Mouse (Mus musculus): ENCODE measurements around the gene Arl4a.

The Arl4a gene

DNA sequence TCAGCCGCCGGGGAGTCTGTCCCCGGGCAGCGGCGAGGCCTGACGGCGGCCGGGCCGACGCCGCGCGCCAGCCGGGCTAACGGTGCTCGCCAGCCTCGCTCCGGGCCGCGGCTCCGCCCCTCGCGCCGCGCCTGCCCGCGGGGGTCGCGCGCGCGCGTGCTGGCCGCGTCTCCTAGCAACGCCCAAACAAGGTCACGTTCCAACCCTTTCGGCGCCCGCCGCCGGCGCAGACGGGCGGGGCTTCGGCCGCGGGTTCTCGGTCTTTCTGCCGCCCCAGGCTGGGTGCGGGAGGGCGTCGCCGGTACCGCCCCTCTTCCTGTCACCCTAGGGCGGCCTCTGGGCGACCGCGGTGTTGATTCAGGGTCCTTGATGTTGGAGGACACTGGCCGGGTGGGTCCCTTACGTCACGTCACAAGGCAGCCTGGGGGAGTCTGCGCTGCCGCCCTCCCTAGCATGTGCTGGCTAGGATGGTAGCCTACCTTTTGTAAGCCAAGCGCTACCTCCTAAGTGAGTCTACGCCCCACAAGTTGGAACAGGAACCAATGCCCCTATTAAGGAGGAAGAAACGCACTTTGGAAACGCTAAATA lies at the start of gene Arl4a:
Gene Arl4a, minus strand, starts transcription at position 150 of the 588 bp plus-strand sequence.
- in situ Hi-C loops (cut with MboI, MseI): no loop called here

DNA sequence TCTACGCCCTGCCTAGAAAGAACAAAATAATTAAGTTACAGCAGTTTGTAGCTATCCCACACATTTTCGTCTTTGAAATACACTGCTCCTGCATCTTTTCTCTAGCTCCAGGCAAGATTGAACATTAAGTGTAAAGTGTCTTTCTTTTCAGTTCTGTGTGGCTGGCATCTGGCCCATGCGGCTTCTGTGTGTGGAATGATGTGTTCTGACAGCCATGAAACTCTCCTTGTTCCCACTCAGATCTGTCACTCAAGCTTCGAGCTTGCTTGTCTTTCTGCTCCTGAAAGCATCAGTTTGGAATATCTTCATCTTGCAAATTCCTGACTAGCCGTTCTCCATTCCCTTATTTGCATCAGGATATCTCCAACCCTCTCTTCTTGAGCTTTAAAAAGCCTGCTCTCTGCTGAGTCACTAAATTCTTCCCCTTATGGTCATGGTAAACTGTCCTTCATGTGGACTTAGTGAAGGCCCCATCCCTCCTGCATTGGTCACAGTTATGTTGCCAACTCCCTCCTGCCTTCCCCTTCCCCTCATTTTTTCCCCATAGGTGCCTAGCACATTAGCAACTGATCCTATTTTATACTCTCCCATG lies 48.0 kb upstream of the Arl4a start:
- in situ Hi-C loops (cut with MboI, MseI): no loop called here

DNA sequence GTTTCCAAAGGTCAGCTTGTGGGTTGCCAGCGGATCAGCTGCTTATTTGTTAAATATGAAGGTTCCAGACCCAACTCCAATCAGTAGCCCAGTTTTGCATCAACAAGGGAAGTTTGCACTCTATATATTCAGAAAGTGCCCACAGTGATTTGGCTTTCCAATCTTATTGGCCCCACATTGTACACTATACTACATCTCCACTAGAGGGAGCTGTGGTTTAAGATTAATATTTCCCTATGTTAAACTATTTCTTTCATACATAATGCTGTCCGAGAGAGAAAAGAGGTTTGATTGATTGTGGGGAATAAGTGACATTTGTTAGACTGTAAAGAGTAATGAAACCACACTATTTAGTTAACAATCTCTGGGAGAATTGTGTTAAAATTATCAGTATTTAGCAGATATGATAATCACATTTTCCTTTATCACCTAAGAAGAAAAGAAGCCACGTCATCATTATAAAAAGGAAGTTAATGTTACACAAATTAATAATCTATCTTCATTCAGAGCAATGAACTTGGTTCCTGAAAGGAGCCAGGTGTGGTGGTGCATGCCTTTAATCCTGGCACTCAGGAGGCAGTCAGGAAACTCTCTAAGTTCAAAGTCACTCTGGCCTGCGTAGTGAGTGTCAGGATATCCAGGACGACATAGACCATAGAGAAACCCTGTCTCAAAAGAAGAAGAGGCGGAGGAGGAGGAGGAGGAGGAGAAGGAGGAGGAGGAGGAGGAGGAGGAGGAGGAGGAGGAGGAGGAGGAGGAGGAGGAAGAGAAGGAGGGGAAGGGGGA lies 44.8 kb upstream of the Arl4a start:
- in situ Hi-C loops (cut with MboI, MseI): no loop called here

DNA sequence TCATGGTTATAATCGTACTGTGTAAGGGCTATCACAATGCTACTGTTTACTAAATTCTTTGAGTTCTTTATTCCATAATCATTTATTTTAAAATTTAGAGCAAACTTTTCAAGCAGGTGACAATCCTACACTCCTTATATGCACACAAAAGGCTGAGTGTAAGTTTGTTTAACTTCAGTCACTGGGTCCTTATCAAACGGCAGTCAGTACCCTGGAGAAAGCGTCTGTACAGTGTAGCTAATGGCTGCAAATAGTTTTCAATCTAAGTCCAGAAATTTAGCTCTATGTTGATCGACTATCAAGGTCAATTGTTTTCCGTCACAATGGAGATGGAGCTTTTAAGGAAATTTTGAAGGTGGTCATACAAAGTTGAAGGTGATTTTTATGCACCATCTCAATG lies 44.2 kb upstream of the Arl4a start:
- in situ Hi-C loops (cut with MboI, MseI): no loop called here

DNA sequence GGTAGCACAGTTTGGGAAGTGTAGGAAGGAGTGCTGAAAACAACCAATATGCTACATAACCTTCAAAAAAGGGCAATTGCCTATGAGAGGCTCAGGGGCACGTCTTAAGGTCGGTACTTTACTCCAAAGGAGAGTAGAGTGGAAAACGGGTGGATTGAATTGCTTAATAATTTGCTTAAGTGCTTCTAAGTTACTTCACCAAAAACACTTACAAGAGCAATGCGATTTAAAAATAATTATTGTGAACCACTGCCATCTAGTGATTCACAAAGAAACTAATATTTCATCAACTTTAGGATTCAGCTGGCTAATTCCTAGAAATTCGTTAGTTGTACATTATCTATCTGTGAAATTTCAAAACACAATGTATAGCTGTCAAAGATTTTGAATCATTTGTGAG lies 35.8 kb upstream of the Arl4a start:
- in situ Hi-C loops (cut with MboI, MseI): loop anchor here (25.0 kb wide), 1 partner anchor 1936 kb away; no protein-coding TSS in a partner anchor

DNA sequence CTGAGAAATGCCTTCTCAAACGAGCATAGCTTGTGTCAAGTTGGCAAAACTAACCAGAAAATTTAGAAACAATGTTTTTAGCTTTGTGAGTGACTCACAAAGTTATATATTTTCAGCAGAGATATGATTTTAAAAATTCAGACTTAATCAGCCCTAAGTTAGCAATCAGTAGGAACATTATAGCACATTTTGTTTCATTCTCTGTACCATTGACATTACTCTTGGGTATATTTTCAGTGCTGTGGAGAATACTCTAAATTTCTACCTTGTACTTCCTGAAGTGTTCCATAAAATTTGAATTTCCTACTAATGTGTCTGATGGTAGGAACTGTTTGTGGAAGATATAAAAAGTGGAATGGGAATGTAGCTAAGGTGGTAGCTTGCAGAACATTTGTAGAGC lies 9.2 kb upstream of the Arl4a start:
- in situ Hi-C loops (cut with MboI, MseI): no loop called here

DNA sequence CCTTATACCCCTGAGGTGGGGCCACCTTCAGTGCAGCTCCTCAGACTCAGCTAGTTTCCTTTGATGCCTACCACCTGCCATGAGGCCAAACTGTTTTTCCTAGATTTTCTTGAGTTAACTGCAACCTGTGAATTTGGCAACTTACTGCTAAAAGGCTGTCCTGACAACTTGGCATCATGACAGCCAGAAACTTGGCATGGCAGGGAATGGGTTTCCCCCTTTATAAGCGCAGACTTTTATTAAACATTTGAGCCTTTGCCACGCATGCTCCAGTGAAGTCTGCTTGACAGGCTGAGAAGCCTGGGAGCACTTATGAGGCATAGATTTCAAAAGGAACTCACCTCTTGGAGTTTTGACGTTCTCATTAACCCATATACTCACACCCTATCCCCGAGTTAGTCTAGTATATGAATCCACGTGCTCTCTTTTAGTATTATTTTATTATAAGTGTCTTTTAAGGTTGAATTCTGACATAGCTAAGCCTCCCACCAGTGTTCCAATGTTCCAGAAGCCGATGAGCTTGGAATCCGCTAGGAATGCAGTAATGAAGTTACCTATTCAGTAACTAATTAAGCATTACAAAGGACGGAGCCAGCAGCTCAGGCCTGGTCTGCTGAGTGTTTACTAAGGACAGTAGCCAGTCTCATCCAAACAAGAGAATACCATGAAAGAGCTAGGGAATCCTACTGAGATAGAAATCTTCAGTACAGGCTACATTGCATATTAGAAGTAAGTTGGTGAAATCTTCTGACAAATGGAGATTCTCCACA lies 6.2 kb upstream of the Arl4a start:
- in situ Hi-C loops (cut with MboI, MseI): loop anchor here (5.0 kb wide), 1 partner anchor 382 kb away; no protein-coding TSS in a partner anchor

DNA sequence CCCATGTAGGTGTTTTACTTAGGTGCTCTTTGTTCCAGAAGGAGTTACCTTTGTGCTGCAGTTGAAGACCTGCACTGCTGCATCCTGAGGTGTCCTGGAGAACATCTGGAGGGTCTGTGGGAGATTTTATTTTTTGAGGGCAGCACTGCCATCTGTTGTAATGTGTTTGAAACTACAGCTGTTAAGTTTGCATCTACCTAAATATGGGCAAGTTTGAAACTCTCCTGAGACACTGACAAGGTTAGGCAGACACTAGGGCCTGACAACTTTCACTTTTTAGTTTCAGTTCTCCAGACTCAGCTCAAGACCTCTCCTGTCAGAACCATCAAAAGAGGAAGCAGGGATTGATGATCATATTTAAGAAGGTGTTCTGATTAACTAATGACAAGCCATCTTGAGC lies 2.2 kb upstream of the Arl4a start:
- in situ Hi-C loops (cut with MboI, MseI): loop anchor here (5.0 kb wide), 1 partner anchor 378 kb away; no protein-coding TSS in a partner anchor

DNA sequence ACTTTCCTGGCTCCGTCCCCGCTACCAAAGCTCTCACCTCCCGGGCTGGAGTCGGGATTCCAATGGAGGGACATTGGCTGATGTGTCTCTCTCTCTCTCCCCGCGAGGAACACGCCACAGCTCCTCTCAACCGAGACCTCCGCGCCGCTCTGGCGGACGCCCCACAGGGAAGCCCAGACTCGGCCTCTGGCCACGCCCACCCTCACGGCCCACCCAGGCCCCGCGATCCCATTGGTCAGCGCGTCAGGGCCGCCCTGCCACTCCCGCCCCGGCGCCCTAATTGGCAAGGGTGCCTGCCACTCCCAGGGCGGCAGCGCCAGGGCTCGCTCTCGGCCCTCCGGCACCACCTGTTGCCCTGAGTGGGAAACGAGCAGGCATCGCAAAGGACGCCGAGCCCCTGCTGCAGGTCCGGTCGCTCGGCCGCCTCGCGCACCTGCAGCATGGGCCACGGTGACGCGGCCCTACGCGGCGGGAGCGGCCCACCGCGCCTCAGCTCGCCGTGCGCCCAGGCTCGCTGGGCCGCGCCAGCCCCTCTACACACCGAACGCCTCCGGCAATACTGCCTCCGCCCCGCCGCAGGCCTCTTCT lies 505 bp downstream of the Arl4a start:
- in situ Hi-C loops (cut with MboI, MseI): no loop called here

DNA sequence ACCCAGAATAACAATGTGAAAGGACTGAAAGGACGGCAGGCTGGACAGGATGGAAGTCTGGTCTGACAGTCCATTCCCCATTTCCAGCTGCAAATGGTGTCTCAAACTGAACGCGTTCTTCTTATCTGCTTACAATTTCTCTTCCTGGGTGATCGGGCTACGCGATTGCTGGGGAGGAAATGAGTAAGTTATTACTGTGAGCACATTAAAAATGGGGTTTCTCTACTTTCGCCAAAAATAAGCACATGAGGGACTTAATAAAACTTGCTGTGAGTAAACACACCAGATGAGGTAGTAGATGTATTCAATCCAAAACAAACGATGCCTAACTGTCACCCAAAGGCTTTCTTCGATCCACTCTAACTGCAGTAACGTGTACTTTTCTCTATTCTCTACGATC lies 1.2 kb downstream of the Arl4a start:
- in situ Hi-C loops (cut with MboI, MseI): no loop called here

DNA sequence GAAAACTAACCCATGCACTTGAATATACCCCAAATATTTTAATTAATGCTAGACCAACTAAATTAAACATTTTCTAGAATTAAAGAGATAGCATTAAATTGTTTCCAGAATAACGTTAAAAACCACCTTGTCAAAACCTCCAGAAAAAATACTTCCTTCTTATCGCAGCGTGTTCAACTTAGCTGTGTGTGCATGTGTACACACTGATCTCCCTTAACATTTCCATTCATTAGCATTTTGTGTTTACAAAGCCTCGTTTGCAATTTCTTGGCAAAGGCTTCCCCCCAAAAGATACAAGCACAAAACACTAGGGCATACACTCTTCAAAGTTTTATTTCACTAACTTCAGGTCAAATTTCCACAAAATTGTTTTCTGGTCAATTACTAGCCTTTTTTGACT lies 2.3 kb downstream of the Arl4a start:
- in situ Hi-C loops (cut with MboI, MseI): no loop called here

DNA sequence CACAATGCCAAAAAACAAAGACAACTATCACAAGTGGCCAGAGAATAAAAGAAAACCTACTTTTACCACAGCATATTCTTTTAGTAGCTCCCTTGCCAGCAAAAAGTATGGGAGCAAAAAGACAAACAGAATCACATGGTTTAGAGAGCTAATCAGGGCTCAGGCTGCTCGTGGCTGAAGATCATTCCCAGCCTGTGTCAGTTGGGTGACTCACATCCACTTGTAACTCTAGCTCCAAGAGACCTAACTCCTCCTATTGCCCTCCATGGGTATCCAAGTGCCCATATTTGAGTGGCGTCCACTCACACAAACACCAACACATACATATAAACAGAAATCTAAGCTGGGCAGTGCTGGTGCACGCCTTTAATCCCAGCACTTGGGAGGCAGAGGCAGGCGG lies 8.6 kb downstream of the Arl4a start:
- in situ Hi-C loops (cut with MboI, MseI): no loop called here

DNA sequence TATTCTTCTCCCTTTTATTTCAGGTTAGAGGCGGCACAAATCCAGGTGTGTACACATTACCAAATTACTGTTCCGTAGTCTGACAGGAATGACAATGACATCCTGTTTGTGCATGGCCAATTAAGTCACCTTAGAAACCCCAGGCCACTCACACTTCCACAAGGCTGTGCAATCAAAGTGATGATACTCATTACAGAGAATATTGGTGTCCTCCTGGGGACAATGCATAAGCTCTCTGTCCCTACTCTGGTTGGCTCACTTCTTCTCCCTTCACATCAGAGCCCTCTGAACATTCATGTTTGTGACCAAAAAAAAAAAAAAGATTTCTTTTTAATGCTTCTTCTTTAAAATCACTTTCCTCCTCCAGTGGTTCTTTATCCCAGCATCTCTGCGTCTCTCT lies 10.0 kb downstream of the Arl4a start:
- in situ Hi-C loops (cut with MboI, MseI): no loop called here

DNA sequence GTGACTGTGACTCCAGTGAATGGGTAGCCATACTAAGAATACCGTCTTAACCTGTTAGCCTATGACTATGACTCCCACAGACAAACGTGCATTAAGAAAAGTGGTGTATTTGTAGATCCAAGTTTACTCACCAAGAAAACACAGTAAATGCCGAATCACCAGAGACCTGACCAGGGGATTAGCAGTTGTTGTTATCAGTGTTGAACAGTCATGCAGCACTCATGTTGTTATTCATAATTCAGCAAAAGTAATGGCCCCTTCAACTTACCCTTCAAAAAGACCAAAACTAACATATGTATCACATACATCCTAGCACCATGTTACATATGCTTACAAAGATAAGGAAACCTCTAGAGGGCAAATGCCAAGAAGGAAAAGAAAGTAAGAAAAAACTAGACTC lies 10.4 kb downstream of the Arl4a start:
- in situ Hi-C loops (cut with MboI, MseI): no loop called here

DNA sequence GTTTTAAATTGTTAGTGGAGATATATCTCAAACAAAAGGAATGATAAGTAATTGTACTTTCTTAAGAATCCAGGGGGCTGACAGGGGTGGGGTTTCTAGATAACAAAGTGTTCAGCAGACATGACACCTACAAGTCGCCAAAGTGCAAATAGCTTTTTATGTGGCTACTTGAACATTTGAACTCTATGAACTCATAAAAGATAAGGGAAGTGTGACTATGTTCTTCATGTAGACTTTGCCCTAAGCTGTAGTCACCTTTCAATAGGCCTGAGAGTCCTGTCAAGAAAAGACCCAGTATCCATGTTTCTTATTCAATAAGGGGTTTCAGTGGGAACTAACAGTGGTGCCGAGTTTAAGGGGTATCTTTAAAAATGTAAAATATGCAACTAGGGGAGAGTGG lies 13.9 kb downstream of the Arl4a start:
- in situ Hi-C loops (cut with MboI, MseI): no loop called here

DNA sequence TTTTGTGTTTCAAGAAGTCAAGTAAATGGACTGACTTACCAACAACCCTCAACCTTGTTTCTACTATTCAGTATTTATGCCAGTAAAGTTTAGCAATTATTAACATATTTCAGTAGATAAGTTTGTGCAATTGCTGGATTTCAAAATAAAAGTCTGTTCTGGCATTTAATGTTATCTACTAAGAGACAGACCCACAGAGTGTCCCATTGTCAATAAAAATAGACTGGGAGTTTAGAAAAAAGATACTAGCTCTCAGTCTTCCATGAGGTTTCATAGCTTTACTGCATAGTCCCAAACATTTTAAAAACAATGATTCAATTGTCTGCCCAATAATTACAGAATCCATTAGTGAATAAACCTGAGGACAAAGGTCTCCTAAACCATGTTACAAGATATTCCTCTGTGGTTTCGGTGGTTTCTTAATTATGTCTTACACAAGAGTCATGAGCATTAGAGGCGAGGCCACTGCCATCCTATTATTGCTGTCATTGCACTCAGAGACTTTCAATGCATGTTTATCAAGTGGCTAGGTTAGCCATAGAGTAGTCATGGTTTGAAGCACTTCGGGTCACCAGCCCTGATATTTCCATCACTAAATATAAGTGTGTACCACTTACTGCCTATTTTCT lies 14.7 kb downstream of the Arl4a start:
- in situ Hi-C loops (cut with MboI, MseI): no loop called here

DNA sequence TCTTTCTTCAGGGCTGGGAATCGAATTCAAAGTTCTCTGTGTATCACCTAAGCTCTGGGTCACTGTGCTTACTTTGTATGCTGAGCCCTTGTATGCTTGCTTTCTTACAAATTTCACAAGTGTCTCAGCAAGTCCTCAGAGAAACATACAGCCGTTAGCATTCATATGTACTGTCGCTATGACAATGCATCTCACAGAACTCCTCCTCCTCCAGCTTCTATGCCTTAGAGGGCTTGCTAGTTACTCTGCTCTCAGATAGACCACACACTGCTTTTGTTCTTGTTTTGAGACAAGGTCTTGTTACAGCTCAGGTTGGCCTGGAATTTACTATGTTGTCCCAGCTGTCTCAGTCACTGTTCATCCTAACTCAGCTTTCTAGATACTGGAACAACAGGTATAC lies 15.5 kb downstream of the Arl4a start:
- in situ Hi-C loops (cut with MboI, MseI): no loop called here

DNA sequence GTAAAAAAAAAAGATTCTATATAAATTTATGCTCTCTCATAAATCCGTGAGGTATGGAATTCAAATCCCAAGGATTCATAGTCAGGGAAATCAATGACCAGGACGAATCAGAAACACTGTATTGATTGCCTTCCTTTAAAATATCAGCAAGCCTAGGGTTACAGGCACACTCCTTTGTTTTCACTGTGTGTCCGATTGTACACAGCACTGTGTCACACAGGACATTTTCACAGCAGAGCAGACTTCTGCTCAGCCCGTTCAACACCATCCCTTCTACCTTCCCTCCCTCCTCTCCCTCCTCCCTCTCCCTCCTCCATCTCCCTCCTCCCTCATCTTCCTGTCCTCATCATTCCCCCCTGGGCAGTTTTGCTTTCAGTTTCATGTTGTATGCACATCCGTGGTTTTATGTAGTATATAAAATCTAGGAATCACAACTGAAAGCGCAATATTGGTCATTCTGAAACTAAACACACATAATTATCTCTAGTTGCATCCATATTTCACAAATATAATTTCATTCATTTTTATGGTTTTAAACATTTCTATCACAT lies 19.8 kb downstream of the Arl4a start:
- in situ Hi-C loops (cut with MboI, MseI): no loop called here

DNA sequence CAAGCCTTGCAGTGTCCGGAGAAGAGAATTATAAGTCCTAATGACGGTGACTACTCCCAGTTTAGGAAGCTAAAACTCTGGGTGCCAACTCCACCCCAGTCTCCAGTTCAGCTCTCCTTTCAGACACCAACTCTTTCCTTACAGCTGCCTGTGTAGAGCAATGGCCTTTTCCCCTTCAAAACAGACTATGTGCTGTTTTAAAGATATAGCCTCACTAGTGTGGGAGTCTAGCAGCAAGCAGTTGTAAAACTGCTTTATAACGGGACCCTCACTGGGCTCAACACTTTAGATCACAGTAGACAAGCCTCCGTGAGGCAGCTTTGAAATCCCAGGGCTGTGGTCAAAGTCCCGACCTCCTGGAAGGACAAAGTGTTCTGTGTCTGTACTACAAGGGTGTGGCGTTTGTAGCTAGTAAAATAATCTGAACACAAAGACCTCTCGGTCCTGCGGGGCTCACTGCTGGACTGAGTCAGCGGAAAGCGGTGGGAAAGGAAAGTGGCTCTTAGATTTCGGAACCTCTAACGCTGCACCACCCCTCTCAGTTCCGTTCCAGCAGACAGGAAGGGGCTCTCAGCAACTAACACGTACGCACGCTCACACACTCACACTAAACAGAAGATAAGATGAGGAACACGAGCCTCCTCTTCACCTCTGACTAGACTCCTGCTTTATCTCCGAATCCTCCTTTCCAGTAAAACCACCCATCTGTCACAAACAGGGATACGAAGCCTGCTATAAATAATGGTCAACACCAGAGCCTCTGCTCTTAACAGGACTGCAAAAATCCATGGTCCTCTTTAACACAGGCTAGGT lies 21.0 kb downstream of the Arl4a start:
- in situ Hi-C loops (cut with MboI, MseI): no loop called here

DNA sequence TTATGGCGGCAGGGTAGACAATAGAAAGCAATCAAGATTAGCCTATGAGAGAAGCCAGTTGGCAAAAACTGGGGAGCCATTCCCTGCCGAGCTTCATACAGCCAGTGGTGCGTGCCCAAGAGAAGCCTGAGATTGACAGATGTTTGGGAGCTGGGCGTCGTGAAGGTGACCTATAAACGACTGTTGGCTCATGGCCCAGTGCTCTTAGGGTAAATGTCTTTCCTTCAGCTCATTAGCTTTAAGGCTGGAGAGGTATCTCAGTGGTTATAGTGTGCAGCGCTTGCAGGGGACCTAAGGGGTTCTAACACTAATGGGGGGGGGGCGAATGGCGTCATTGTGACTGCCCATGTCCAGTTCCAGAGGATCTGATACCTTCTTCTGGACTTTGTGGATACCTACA lies 21.8 kb downstream of the Arl4a start:
- in situ Hi-C loops (cut with MboI, MseI): no loop called here
